Mouse (Mus musculus): ENCODE data around the gene Olfr432. TPM values are rescaled to one million over a fixed set of nuclear protein-coding genes. Genes with fewer than 3 reads are reported as not detected.
"Not testable (repeated sequence)": the region's sequence is repeated elsewhere in the genome, so short reads cannot be mapped to it uniquely, and the experiment has no call there.

Olfr432 gene
- polyA plus RNA-seq, 1 experiment: not detected

- Histone ChIP-seq H3K9ac (ENCODE audit: low read depth, poor library complexity, severe bottlenecking) (no peak within 1 kb of the TSS), H3K27ac (ENCODE audit: insufficient read depth, low read length) (no peak within 1 kb of the TSS)
- TF ChIP-seq POLR2A (IDR thresholded peaks at IDR 0.05; ENCODE audit: insufficient read depth, low read length) (no peak), EP300 (IDR thresholded peaks at IDR 0.05; ENCODE audit: insufficient read depth, low read depth, low read length) (no peak), CTCF (IDR thresholded peaks at IDR 0.05; ENCODE audit: low read depth, low read length) (no peak)
Observed at GRCm38 (mm10) chr1:174040523-174041177, 8.4 kb upstream of the Olfr432 start, which contains the start of gene Olfr433. TSS of gene Olfr433 (plus strand) at chr1:174040705.

GRCm38 (mm10) chr1:174042091-174042884 lies 6.7 kb upstream of the Olfr432 start:
- H3K4me1 ChIP-seq (ENCODE audit: control insufficient read depth, insufficient read depth, low read length); H3K27ac ChIP-seq (ENCODE audit: insufficient read depth, low read length); H3K36me3 ChIP-seq (ENCODE audit: control insufficient read depth, insufficient read depth, low read length, poor library complexity, severe bottlenecking); H3K9ac ChIP-seq (ENCODE audit: low read depth, poor library complexity, severe bottlenecking); H3K9me3 ChIP-seq (replicated peaks; ENCODE audit: control insufficient read depth, insufficient read depth, low read length, poor library complexity, severe bottlenecking); H3K27me3 ChIP-seq (ENCODE audit: control insufficient read depth, insufficient read depth, low read length, poor library complexity, severe bottlenecking); H3K4me3 ChIP-seq (ENCODE audit: low read depth, low read length): not testable (repeated sequence)

More at GRCm38 (mm10) chr1:174040523-174041177, 8.4 kb upstream of the Olfr432 start, which contains the start of gene Olfr433:
- H3K4me1 ChIP-seq (ENCODE audit: control insufficient read depth, insufficient read depth, low read length): no peaks in the 10 kb centered on the region
- no peaks in the 10 kb centered on the region for H3K9me3 ChIP-seq (replicated peaks; ENCODE audit: control insufficient read depth, insufficient read depth, low read length, poor library complexity, severe bottlenecking)
- no peaks in the 10 kb centered on the region for H3K36me3 ChIP-seq (ENCODE audit: control insufficient read depth, insufficient read depth, low read length, poor library complexity, severe bottlenecking)
- H3K27me3 ChIP-seq (ENCODE audit: control insufficient read depth, insufficient read depth, low read length, poor library complexity, severe bottlenecking): no peaks in the 10 kb centered on the region
- no peak within 1 kb of the TSS for H3K4me3 ChIP-seq (ENCODE audit: low read depth, low read length)

GRCm38 (mm10) chr1:174044431-174044830 lies 4.6 kb upstream of the Olfr432 start:
- TF ChIP-seq EP300 (IDR thresholded peaks at IDR 0.05; ENCODE audit: insufficient read depth, low read depth, low read length) (no peak), POLR2A (IDR thresholded peaks at IDR 0.05; ENCODE audit: insufficient read depth, low read length) (no peak), CTCF (IDR thresholded peaks at IDR 0.05; ENCODE audit: low read depth, low read length) (no peak)

GRCm38 (mm10) chr1:174048227-174048626 lies 778 bp upstream of the Olfr432 start:
- H3K27me3 ChIP-seq (ENCODE audit: control insufficient read depth, insufficient read depth, low read length, poor library complexity, severe bottlenecking); H3K9ac ChIP-seq (ENCODE audit: low read depth, poor library complexity, severe bottlenecking); H3K27ac ChIP-seq (ENCODE audit: insufficient read depth, low read length); H3K36me3 ChIP-seq (ENCODE audit: control insufficient read depth, insufficient read depth, low read length, poor library complexity, severe bottlenecking); H3K9me3 ChIP-seq (replicated peaks; ENCODE audit: control insufficient read depth, insufficient read depth, low read length, poor library complexity, severe bottlenecking); H3K4me3 ChIP-seq (ENCODE audit: low read depth, low read length); H3K4me1 ChIP-seq (ENCODE audit: control insufficient read depth, insufficient read depth, low read length): not testable (repeated sequence)

More at GRCm38 (mm10) chr1:174044431-174044830, 4.6 kb upstream of the Olfr432 start:
- no peak overlapping the region for H3K9ac ChIP-seq (ENCODE audit: low read depth, poor library complexity, severe bottlenecking)
- H3K27me3 ChIP-seq (ENCODE audit: control insufficient read depth, insufficient read depth, low read length, poor library complexity, severe bottlenecking): no peaks in the 10 kb centered on the region
- no peaks in the 10 kb centered on the region for H3K9me3 ChIP-seq (replicated peaks; ENCODE audit: control insufficient read depth, insufficient read depth, low read length, poor library complexity, severe bottlenecking)
- H3K4me1 ChIP-seq (ENCODE audit: control insufficient read depth, insufficient read depth, low read length): no peaks in the 10 kb centered on the region
- H3K36me3 ChIP-seq (ENCODE audit: control insufficient read depth, insufficient read depth, low read length, poor library complexity, severe bottlenecking): no peaks in the 10 kb centered on the region
- no peak overlapping the region for H3K4me3 ChIP-seq (ENCODE audit: low read depth, low read length)
- H3K27ac ChIP-seq (ENCODE audit: insufficient read depth, low read length): no peak overlapping the region

GRCm38 (mm10) chr1:174049357-174049756 lies 352 bp downstream of the Olfr432 start:
- not testable (repeated sequence) for H3K9ac ChIP-seq (ENCODE audit: low read depth, poor library complexity, severe bottlenecking); H3K4me1 ChIP-seq (ENCODE audit: control insufficient read depth, insufficient read depth, low read length); H3K4me3 ChIP-seq (ENCODE audit: low read depth, low read length); H3K27me3 ChIP-seq (ENCODE audit: control insufficient read depth, insufficient read depth, low read length, poor library complexity, severe bottlenecking); H3K36me3 ChIP-seq (ENCODE audit: control insufficient read depth, insufficient read depth, low read length, poor library complexity, severe bottlenecking); H3K27ac ChIP-seq (ENCODE audit: insufficient read depth, low read length); H3K9me3 ChIP-seq (replicated peaks; ENCODE audit: control insufficient read depth, insufficient read depth, low read length, poor library complexity, severe bottlenecking)

- TF ChIP-seq POLR2A (IDR thresholded peaks at IDR 0.05; ENCODE audit: insufficient read depth, low read length) (no peak), EP300 (IDR thresholded peaks at IDR 0.05; ENCODE audit: insufficient read depth, low read depth, low read length) (no peak), CTCF (IDR thresholded peaks at IDR 0.05; ENCODE audit: low read depth, low read length) (no peak)
- no peaks in the 10 kb centered on the region for H3K4me1 ChIP-seq (ENCODE audit: control insufficient read depth, insufficient read depth, low read length)
Observed at GRCm38 (mm10) chr1:174050532-174050931, 1.5 kb downstream of the Olfr432 start.

More at GRCm38 (mm10) chr1:174050532-174050931, 1.5 kb downstream of the Olfr432 start:
- no peaks in the 10 kb centered on the region for H3K27me3 ChIP-seq (ENCODE audit: control insufficient read depth, insufficient read depth, low read length, poor library complexity, severe bottlenecking)
- no peak overlapping the region for H3K4me3 ChIP-seq (ENCODE audit: low read depth, low read length)
- H3K27ac ChIP-seq (ENCODE audit: insufficient read depth, low read length): no peak overlapping the region
- no peak overlapping the region for H3K9ac ChIP-seq (ENCODE audit: low read depth, poor library complexity, severe bottlenecking)
- no peaks in the 10 kb centered on the region for H3K9me3 ChIP-seq (replicated peaks; ENCODE audit: control insufficient read depth, insufficient read depth, low read length, poor library complexity, severe bottlenecking)
- H3K36me3 ChIP-seq (ENCODE audit: control insufficient read depth, insufficient read depth, low read length, poor library complexity, severe bottlenecking): no peaks in the 10 kb centered on the region
